Mouse (Mus musculus) forebrain, embryonic 13.5 days (tissue): ENCODE measurements around the gene Zdhhc18. TPM values are rescaled to one million over a fixed set of nuclear protein-coding genes. Genes with fewer than 3 reads are reported as not detected.

Experiments used
- ATAC-seq: fragments of 200-750 bp; cut with Nextera tagmentation; 2 replicates; pipeline ENCODE4 v1.8.0; 2017
- H3K27ac ChIP-seq: fragments of 300-500 bp; sonication (generic); 2 replicates; pipeline ENCODE4 v1.5.1; 2015; ENCODE audit warnings: inconsistent platforms, mild to moderate bottlenecking, moderate library complexity
- H3K27me3 ChIP-seq: fragments of 300-500 bp; sonication (generic); 2 replicates; pipeline ENCODE4 v1.6.1; 2015; ENCODE audit warnings: mild to moderate bottlenecking, inconsistent platforms
- H3K36me3 ChIP-seq: fragments of 300-500 bp; sonication (generic); 2 replicates; pipeline ENCODE4 v1.6.1; 2015; ENCODE audit warnings: mild to moderate bottlenecking, inconsistent platforms; ENCODE audit not compliant: poor library complexity, severe bottlenecking
- H3K4me1 ChIP-seq: fragments of 300-500 bp; sonication (generic); 2 replicates; pipeline ENCODE4 v1.6.1; 2015; ENCODE audit warnings: inconsistent platforms
- H3K4me2 ChIP-seq: fragments of 300-500 bp; sonication (generic); 2 replicates; pipeline ENCODE4 v1.6.1; 2015; ENCODE audit warnings: inconsistent platforms, mild to moderate bottlenecking, moderate library complexity
- H3K4me3 ChIP-seq: fragments of 300-500 bp; sonication (generic); 2 replicates; pipeline ENCODE4 v1.5.1; 2015; ENCODE audit warnings: mild to moderate bottlenecking, inconsistent platforms
- H3K9ac ChIP-seq: fragments of 300-500 bp; sonication (generic); 2 replicates; pipeline ENCODE4 v1.6.1; 2015; ENCODE audit warnings: mild to moderate bottlenecking, inconsistent platforms
- H3K9me3 ChIP-seq: fragments of 300-500 bp; sonication (generic); replicated peaks from 2 replicates; pipeline ENCODE4 v1.6.1; 2016; ENCODE audit warnings: inconsistent platforms
- WGBS: fragments of 180-500 bp; shearing (Covaris S2); methylation state at CpG from one replicate; pipeline ENCODE4 v1.1.7; 2015; 5-methylcytosine and 5-hydroxymethylcytosine counted together
- polyA plus RNA-seq: library from polyadenylated mRNA; unstranded; fragments of >200 nt; fragmentation: Nextera tagmentation; extraction: Ambion mirVana; gene quantifications from 2 replicates; pipeline ENCODE4 v1.2.1, GENCODE M21; 2015

Gene Zdhhc18
- polyA plus RNA-seq, 1 experiment from 2014 or later: 3.2 TPM

- 87% methylated on average over 3 of the region's 3 CpGs for WGBS
- Histone ChIP-seq H3K4me3 (no peak overlapping the region), H3K4me1 (no peaks in the 10 kb centered on the region), H3K27me3 (no peaks in the 10 kb centered on the region), H3K9ac (no peak overlapping the region), H3K27ac (no peak overlapping the region), H3K36me3 (no peaks in the 10 kb centered on the region), H3K9me3 (peaks cover 11% of the 10 kb centered on the region; the same call in 1 of the 2 replicates), H3K4me2 (no peak overlapping the region)
- no peak for ATAC-seq
Observed at GRCm38 (mm10) chr4:133645195-133645594, 4.8 kb downstream of the Zdhhc18 start.

GRCm38 (mm10) chr4:133634043-133634410, 15.9 kb downstream of the Zdhhc18 start:
- no peak for ATAC-seq
- peaks cover 20% of the 10 kb centered on the region for H3K4me1 ChIP-seq
- no peak overlapping the region for H3K9ac ChIP-seq
- no peaks in the 10 kb centered on the region for H3K36me3 ChIP-seq
- no peaks in the 10 kb centered on the region for H3K9me3 ChIP-seq
- no peak overlapping the region for H3K4me2 ChIP-seq
- 84% methylated on average over 5 of the region's 5 CpGs for WGBS
- H3K4me3 ChIP-seq: no peak overlapping the region
- no peaks in the 10 kb centered on the region for H3K27me3 ChIP-seq
- H3K27ac ChIP-seq: no peak overlapping the region

GRCm38 (mm10) chr4:133633332-133634042, 16.5 kb downstream of the Zdhhc18 start:
- Histone ChIP-seq H3K4me3 (peak overlapping the region; percentile 79), H3K27me3 (no peaks in the 10 kb centered on the region), H3K9ac (peak overlapping the region; percentile 92), H3K4me1 (peaks cover 20% of the 10 kb centered on the region), H3K9me3 (no peaks in the 10 kb centered on the region), H3K36me3 (no peaks in the 10 kb centered on the region), H3K27ac (peak overlapping the region; percentile 77), H3K4me2 (peak overlapping the region; percentile 93)
- peak; percentile 92 for ATAC-seq
- 8% methylated on average over 46 of the region's 47 CpGs for WGBS

GRCm38 (mm10) chr4:133632483-133633327, 17.2 kb downstream of the Zdhhc18 start:
- 1% methylated on average over 56 of the region's 69 CpGs for WGBS
- Histone ChIP-seq H3K27me3 (no peaks in the 10 kb centered on the region), H3K4me1 (peaks cover 20% of the 10 kb centered on the region), H3K9ac (peak overlapping the region; percentile 92), H3K27ac (peak overlapping the region; percentile 77), H3K9me3 (no peaks in the 10 kb centered on the region), H3K4me2 (peak overlapping the region; percentile 93), H3K36me3 (no peaks in the 10 kb centered on the region), H3K4me3 (peak overlapping the region; percentile 79)
- peak; percentile 81 for ATAC-seq

GRCm38 (mm10) chr4:133631769-133632411, 18.1 kb downstream of the Zdhhc18 start:
- Histone ChIP-seq H3K27ac (no peak overlapping the region), H3K4me2 (peak overlapping the region; percentile 93), H3K36me3 (peaks cover 3% of the 10 kb centered on the region), H3K4me1 (peaks cover 20% of the 10 kb centered on the region), H3K27me3 (no peaks in the 10 kb centered on the region), H3K4me3 (peak overlapping the region; percentile 79), H3K9ac (peak overlapping the region; percentile 92), H3K9me3 (no peaks in the 10 kb centered on the region)
- ATAC-seq: no peak
- 37% methylated on average over 9 of the region's 9 CpGs for WGBS

DNA sequence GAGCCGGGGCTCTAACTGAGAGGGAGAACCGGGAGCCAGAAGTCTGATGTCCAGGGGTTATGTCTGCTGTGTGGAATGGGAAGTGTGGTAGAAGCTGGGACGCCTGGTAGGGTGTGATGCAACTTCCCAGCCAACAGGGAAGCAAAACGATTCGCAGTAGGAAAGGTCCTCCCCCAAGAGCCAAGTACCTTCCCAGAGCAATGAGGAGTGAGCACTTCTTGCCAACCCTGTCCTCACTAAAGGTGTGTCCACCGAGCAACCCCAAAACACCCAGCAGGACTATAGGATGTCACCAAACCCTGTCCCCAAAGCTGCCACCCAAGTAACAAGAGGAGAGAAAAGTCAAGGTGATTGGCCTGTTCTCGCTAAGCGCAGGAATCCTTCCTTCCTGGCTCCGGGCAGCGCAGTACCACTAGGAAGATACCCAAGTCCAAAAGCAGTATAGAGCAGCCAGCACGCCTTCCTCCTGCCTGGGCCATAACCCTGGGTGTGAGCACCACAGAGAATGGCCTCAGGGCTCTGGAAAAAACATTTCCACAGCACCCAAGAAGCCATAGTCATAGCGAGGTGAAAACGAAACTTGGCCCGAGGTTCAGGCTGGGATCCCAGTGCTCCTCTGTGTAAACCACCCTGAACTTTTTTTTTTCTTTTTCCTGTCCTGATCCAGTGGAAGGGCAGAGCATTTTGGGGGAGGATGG, 18.7 kb downstream of the Zdhhc18 start:
- 85% methylated on average over 14 of the region's 14 CpGs for WGBS
- Histone ChIP-seq H3K27me3 (no peaks in the 10 kb centered on the region), H3K4me1 (peaks cover 20% of the 10 kb centered on the region), H3K36me3 (peaks cover 10% of the 10 kb centered on the region), H3K9me3 (no peaks in the 10 kb centered on the region), H3K27ac (no peak overlapping the region), H3K9ac (0 out of 2 replicates have a peak overlapping the region, but pooled peaks have one; percentile 26), H3K4me2 (peak overlapping the region; percentile 93), H3K4me3 (no peak overlapping the region)
- ATAC-seq: no peak

GRCm38 (mm10) chr4:133630326-133630920, 19.5 kb downstream of the Zdhhc18 start:
- H3K9me3 ChIP-seq: no peaks in the 10 kb centered on the region
- no peak overlapping the region for H3K4me2 ChIP-seq
- no peaks in the 10 kb centered on the region for H3K27me3 ChIP-seq
- 93% methylated on average over 8 of the region's 8 CpGs for WGBS
- H3K4me1 ChIP-seq: peaks cover 20% of the 10 kb centered on the region
- peaks cover 18% of the 10 kb centered on the region for H3K36me3 ChIP-seq
- ATAC-seq: no peak
- H3K4me3 ChIP-seq: no peak overlapping the region
- no peak overlapping the region for H3K27ac ChIP-seq
- H3K9ac ChIP-seq: 0 out of 2 replicates have a peak overlapping the region, but pooled peaks have one; percentile 26

DNA sequence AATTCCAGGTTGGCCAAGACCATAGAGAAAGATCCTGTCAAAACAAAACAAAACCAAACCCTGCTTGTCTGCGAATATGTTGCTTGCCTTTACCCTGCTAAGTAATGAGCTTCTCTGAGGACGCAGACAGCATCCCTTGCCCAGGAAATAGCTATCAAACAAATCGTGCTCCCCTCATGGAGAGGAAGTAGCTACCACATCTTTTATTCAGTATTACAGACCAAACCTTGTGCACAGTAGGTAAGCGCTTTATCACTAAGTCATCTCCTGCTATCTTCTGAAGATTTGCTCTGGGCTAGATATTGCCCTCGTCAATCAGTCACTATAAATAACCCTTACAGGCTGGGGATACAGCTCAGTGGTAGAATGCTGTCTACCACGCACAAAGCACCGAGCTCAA, 20.8 kb downstream of the Zdhhc18 start:
- H3K27me3 ChIP-seq: no peaks in the 10 kb centered on the region
- 89% methylated on average over 7 of the region's 7 CpGs for WGBS
- H3K27ac ChIP-seq: no peak overlapping the region
- H3K4me3 ChIP-seq: no peak overlapping the region
- no peak overlapping the region for H3K4me2 ChIP-seq
- no peaks in the 10 kb centered on the region for H3K9me3 ChIP-seq
- peaks cover 20% of the 10 kb centered on the region for H3K4me1 ChIP-seq
- H3K36me3 ChIP-seq: peaks cover 30% of the 10 kb centered on the region
- no peak overlapping the region for H3K9ac ChIP-seq
- no peak for ATAC-seq

- 86% methylated on average over 2 of the region's 2 CpGs for WGBS
- no peaks in the 10 kb centered on the region for H3K9me3 ChIP-seq
- H3K9ac ChIP-seq: no peak overlapping the region
- no peak overlapping the region for H3K27ac ChIP-seq
- peaks cover 37% of the 10 kb centered on the region for H3K36me3 ChIP-seq
- H3K4me1 ChIP-seq: peaks cover 20% of the 10 kb centered on the region
- no peak overlapping the region for H3K4me3 ChIP-seq
- no peaks in the 10 kb centered on the region for H3K27me3 ChIP-seq
- ATAC-seq: no peak
- no peak overlapping the region for H3K4me2 ChIP-seq
Observed at GRCm38 (mm10) chr4:133628517-133628916, 21.4 kb downstream of the Zdhhc18 start.

DNA sequence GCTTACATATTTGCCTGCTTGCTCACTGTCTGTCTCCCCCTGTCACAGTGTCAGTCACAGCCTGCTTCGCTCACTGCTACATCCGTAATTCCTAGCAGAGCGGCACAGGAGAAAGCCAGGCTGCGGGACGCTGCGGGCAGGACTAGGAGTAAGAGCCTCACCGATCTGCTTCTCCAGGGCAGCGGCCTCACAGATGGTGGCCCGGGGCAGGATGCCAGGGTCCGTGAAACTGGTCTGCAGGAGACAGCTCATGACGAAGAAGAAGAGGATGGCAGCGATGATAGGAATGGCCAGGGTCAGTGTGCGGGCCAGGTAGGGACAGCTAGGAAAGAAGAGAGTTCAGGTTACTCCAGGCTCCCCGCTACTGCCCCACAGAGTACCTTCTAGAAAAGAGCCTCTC, 22.9 kb downstream of the Zdhhc18 start:
- Histone ChIP-seq H3K4me3 (no peak overlapping the region), H3K36me3 (peaks cover 40% of the 10 kb centered on the region), H3K4me1 (peaks cover 12% of the 10 kb centered on the region), H3K9ac (no peak overlapping the region), H3K4me2 (no peak overlapping the region), H3K9me3 (no peaks in the 10 kb centered on the region), H3K27ac (no peak overlapping the region), H3K27me3 (no peaks in the 10 kb centered on the region)
- ATAC-seq: no peak
- WGBS: 95% methylated on average over 14 of the region's 14 CpGs

GRCm38 (mm10) chr4:133626621-133627020, 23.3 kb downstream of the Zdhhc18 start:
- no peak overlapping the region for H3K27ac ChIP-seq
- H3K9ac ChIP-seq: no peak overlapping the region
- H3K4me3 ChIP-seq: no peak overlapping the region
- no peak for ATAC-seq
- 87% methylated on average over 9 of the region's 9 CpGs for WGBS
- no peaks in the 10 kb centered on the region for H3K27me3 ChIP-seq
- peaks cover 8% of the 10 kb centered on the region for H3K4me1 ChIP-seq
- H3K4me2 ChIP-seq: no peak overlapping the region
- peaks cover 40% of the 10 kb centered on the region for H3K36me3 ChIP-seq
- no peaks in the 10 kb centered on the region for H3K9me3 ChIP-seq
